Mouse (Mus musculus) olfactory bulb, adult 2 months (tissue): ENCODE results near the gene Ust.

Source experiments
- CTCF ChIP-seq: fragments of 200-500 bp; IDR thresholded peaks from 2 replicates; pipeline ENCODE4 v1.5.1; 2012; ENCODE audit warnings: low read depth, mild to moderate bottlenecking, low read length, moderate library complexity; ENCODE audit not compliant: insufficient read depth
- POLR2A ChIP-seq: fragments of 200-500 bp; IDR thresholded peaks from 2 replicates; pipeline ENCODE4 v1.6.1; 2012; ENCODE audit warnings: mild to moderate bottlenecking, low read depth, low read length, moderate library complexity; ENCODE audit not compliant: insufficient read depth

GRCm38 (mm10) chr10:8461372-8461771 lies 57.3 kb downstream of the Ust start:
- TF ChIP-seq POLR2A: no peak
- TF ChIP-seq CTCF: no peak
